Mouse (Mus musculus) erythroblast, embryonic 14.5 days (primary cell): ENCODE measurements around the gene Macf1.

Experiments
- GATA1 ChIP-seq: IDR thresholded peaks from 2 replicates; pipeline ENCODE4 v1.6.1; 2012; ENCODE audit warnings: low read length, inconsistent platforms, mixed read lengths
- TAL1 ChIP-seq: IDR thresholded peaks from 3 replicates; pipeline ENCODE4 v1.6.1; 2012; ENCODE audit warnings: low read length, inconsistent platforms, mixed read lengths

DNA sequence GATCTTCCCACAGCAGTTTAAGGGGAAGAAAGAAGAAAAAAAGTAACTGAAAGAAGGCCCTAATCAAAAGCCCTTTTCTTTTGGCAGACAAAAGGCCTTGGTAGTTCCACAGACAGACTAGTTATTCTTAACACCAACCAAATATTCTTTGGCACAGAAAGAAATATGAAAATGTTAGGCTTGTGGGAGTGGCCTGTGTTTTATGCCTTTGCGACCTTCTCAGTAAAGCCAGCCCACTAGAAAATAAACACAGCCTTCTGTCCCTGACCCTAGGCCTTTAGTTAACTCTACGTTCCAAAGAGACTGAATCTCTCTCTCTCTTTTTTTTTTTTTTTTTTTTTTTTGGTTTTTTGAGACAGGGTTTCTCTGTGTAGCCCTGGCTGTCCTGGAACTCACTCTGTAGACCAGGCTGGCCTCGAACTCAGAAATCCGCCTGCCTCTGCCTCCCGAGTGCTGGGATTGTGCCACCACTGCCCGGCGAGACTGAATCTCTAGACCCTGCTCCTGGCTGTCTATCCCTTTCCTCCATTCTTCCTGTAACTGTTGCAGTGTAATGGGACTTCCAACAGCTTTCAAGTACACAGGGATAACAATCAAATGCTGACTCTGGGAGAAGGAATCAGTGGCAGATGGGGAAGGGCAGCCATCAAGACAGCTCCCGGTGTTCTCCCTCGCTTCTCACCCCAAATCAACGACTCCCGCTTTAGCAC is 85.5 kb downstream of the Macf1 start:
- TF ChIP-seq TAL1 (no peak), GATA1 (no peak)
